ENCODE assay signal across 9 mouse cellular contexts in the genomic region with DNA sequence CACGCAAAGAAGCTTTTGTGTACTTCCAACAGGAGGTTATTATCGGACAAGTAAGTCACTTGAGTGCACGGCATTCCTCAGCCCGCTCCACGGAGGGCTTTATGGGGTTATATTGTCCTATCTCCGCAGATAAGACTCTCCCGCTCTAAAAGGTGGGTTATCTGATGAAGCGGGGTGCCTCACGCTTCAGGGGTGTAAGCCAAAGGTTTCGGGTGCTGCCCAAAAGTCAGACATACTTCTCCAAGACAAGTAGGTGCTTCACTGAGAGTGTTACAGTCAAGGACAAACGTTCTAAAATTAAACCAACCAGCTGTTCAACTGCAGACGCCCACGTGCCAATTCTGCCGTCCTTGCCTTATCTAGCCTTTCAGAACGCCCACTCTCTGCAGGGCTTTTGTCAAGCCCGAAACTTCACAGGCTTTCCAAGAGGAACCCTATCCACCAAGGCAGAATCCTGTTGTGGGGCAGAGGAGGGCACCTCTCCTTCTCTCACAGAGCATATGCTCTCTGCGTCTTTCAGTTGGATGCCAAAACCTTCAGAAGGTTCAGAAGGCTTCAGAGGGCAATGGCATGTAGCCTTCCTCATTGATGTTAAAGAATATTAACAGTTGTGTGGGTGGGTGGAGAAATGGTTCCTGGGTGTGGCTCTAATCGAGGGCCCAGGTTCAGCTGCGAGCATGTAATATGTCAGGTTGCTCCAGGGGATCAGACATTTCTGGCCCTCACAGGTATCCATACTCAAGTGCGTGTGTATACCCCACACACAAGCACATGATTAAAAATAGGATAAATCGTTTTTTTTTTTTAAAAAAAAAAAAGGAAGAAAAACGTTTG. TPM values are rescaled to one million over a fixed set of nuclear protein-coding genes. Genes with fewer than 3 reads are reported as not detected.
A peak's percentile ranks its signal among the peaks of the same experiment; 100 is the strongest.
DNase-seq lines count a peak whose midpoint lies in the region; ATAC-seq and TF ChIP-seq lines count a peak whose summit lies in the region.
"Had no signal": no experiment of that assay in that cellular context is flagged by ENCODE, and none has a peak within 500 bp of the region (broad histone marks: within the 10 kb centered on the region; RNA-seq: fewer than 3 reads in every experiment).

No protein-coding gene starts in this region.

- H3K79me2 ChIP-seq in myocyte (ENCODE audit: control insufficient read depth, insufficient read depth): no peaks in the 10 kb centered on the region

- peak overlapping the region; percentile 81 for H3K27ac ChIP-seq in gastrocnemius, adult 2 months
- no peak overlapping the region for H3K27ac ChIP-seq in left cerebral cortex, adult 2 months
- H3K27ac ChIP-seq in forebrain, embryonic 12.5 days: no peak overlapping the region
- H3K27ac ChIP-seq: hindbrain, embryonic 13.5 days had no signal

- no peak overlapping the region for H3K9ac ChIP-seq in forebrain, embryonic 12.5 days
- H3K9ac ChIP-seq: hindbrain, embryonic 13.5 days had no signal

- no peaks in the 10 kb centered on the region for H3K27me3 ChIP-seq in myocyte (ENCODE audit: control insufficient read depth, insufficient read depth, insufficient read length)
- H3K27me3 ChIP-seq in forebrain, embryonic 12.5 days: no peaks in the 10 kb centered on the region
- H3K27me3 ChIP-seq: hindbrain, embryonic 13.5 days had no signal

- no peak for TF ChIP-seq CTCF in gastrocnemius, adult 2 months (IDR thresholded peaks at IDR 0.05)
- TF ChIP-seq CTCF in left cerebral cortex, adult 2 months (IDR thresholded peaks at IDR 0.05): no peak

- H3K36me3 ChIP-seq in myocyte (ENCODE audit: control insufficient read depth, insufficient read depth): no peaks in the 10 kb centered on the region
- H3K36me3 ChIP-seq in forebrain, embryonic 12.5 days (replicated peaks): peaks cover 16% of the 10 kb centered on the region

- H3K9me3 ChIP-seq in forebrain, embryonic 12.5 days: peaks cover 7% of the 10 kb centered on the region; the same call in 1 of the 2 replicates

- peak overlapping the region; percentile 59 for H3K4me3 ChIP-seq in gastrocnemius, adult 2 months
- H3K4me3 ChIP-seq in left cerebral cortex, adult 2 months: no peak overlapping the region
- H3K4me3 ChIP-seq in myocyte: no peak overlapping the region
- no peak overlapping the region for H3K4me3 ChIP-seq in forebrain, embryonic 12.5 days (replicated peaks)
- H3K4me3 ChIP-seq: hindbrain, embryonic 13.5 days had no signal

- no peak for ATAC-seq in forebrain, embryonic 12.5 days (ENCODE audit: low FRiP score)

- no peak overlapping the region for H3ac ChIP-seq in myocyte (ENCODE audit: control insufficient read depth, insufficient read length)

- 83% methylated on average over 22 of the region's 22 CpGs for whole genome bisulfite sequencing in forebrain, embryonic 12.5 days

- no peak for TF ChIP-seq POLR2A in myocyte (IDR thresholded peaks at IDR 0.05; ENCODE audit: insufficient read length, low read depth)

- DNase-seq in gastrocnemius, adult 2 months: peak; percentile 44
- DNase-seq in gastrocnemius, adult 18-20 months (ENCODE audit: low spot score): no peak
- DNase-seq in heart, adult 11 months: peak; percentile 95
- peak; percentile 38 to 47 for DNase-seq in left cerebral cortex, adult 2 months (ENCODE audit: extremely low spot score in 1 of 2, low spot score in 2 of 2)
- no peak for DNase-seq in thymus, postnatal 4 days
- no peak for DNase-seq in spleen, postnatal 14 days (ENCODE audit: low spot score in 2 of 2)

- intact Hi-C loops in gastrocnemius, adult 2 months (cut with DNase I): no loop called here
- intact Hi-C loops in left cerebral cortex, adult 2 months (cut with DNase I): no loop called here

- H3K4me1 ChIP-seq in forebrain, embryonic 12.5 days: no peaks in the 10 kb centered on the region
- H3K4me1 ChIP-seq: hindbrain, embryonic 13.5 days had no signal

- H3K4me2 ChIP-seq in myocyte (ENCODE audit: low read depth): peak overlapping the region; percentile 57
- no peak overlapping the region for H3K4me2 ChIP-seq in forebrain, embryonic 12.5 days
- H3K4me2 ChIP-seq: hindbrain, embryonic 13.5 days had no signal

TF ChIP-seq in myocyte, 11 proteins besides CTCF, POLR2A, EP300 and RAD21:
- TF ChIP-seq POLR2AphosphoS2 (IDR thresholded peaks at IDR 0.05; ENCODE audit: insufficient read length, low read depth): no peak
- no peak for TF ChIP-seq REST (IDR thresholded peaks at IDR 0.05; ENCODE audit: insufficient read depth, insufficient read length)
- TF ChIP-seq MAX (IDR thresholded peaks at IDR 0.05; ENCODE audit: low read depth): no peak
- TF ChIP-seq MYOD1 (IDR thresholded peaks at IDR 0.05; ENCODE audit: control insufficient read depth in 1 of 3, insufficient read length in 2 of 3, low read depth in 2 of 3): peak; percentile 56 to 88 (median 86)
- no peak for TF ChIP-seq E2F4 (IDR thresholded peaks at IDR 0.05; ENCODE audit: insufficient read depth)
- TF ChIP-seq CEBPB (IDR thresholded peaks at IDR 0.05; ENCODE audit: insufficient read depth, poor library complexity, severe bottlenecking): no peak
- TF ChIP-seq MYOG (IDR thresholded peaks at IDR 0.05; ENCODE audit: control insufficient read depth in 1 of 3, insufficient read depth in 1 of 3, insufficient read length in 2 of 3, low read depth in 2 of 3): peak in 2 of 3 experiments; percentile 78 to 80
- peak; percentile 76 for TF ChIP-seq TCF12 (IDR thresholded peaks at IDR 0.05; ENCODE audit: insufficient read depth, poor library complexity, severe bottlenecking)
- TF ChIP-seq USF1 (IDR thresholded peaks at IDR 0.05; ENCODE audit: low read depth): no peak
- TF ChIP-seq TCF3 (IDR thresholded peaks at IDR 0.05; ENCODE audit: insufficient read length, low read depth): no peak
- TF ChIP-seq SRF (IDR thresholded peaks at IDR 0.05; ENCODE audit: control insufficient read depth, insufficient read length, low read depth): no peak
TF ChIP-seq in myocyte: peak in this region for 3.

RNA-seq across cellular contexts. Expression of a gene that starts 32.4 kb away (rescaled TPM):
- total RNA-seq in gastrocnemius, adult 2 months (2021): 10 to 100 TPM in 1 of 2 experiments, 1 to 10 TPM in 1; 6.7 to 14.8 TPM
- 10 to 100 TPM in 1 of 2 experiments, 1 to 10 TPM in 1; 9.5 to 13.4 TPM for total RNA-seq in gastrocnemius, adult 18-20 months (2021)
- total RNA-seq in left cerebral cortex, adult 2 months (2021): 10 to 100 TPM in 1 of 2 experiments, 1 to 10 TPM in 1; 9.1 to 11.5 TPM
- polyA plus RNA-seq in myocyte (2012; fragmentation: generic; extraction: Trizol): 3.0 TPM
- polyA plus RNA-seq in forebrain, embryonic 12.5 days (2016; fragmentation: Nextera tagmentation; extraction: Ambion mirVana): 3.5 and 3.7 TPM in 2 replicates

Comparison
In these comparisons a context has a peak if more than half of its experiments do, and no peak if none do; other contexts are left out.
1. DNase-seq: peak in gastrocnemius, adult 2 months (single experiment), heart, adult 11 months (single experiment) and left cerebral cortex, adult 2 months (2 of 2); none in gastrocnemius, adult 18-20 months (single experiment), thymus, postnatal 4 days (single experiment) and spleen, postnatal 14 days (0 of 2).